Mouse (Mus musculus) layer of hippocampus, postnatal 10 days (tissue): Measurements from ENCODE around the gene Sltm. TPM values are rescaled to one million over a fixed set of nuclear protein-coding genes. Genes with fewer than 3 reads are reported as not detected.
"Not testable (repeated sequence)": the region's sequence is repeated elsewhere in the genome, so short reads cannot be mapped to it uniquely, and the experiment has no call there.

Source experiments
- DNase-seq, 2 experiments: peaks; one replicate each; pipeline ENCODE4 v3.0.0; 2021; ENCODE audit warnings: low spot score in 2 of 2
- long read RNA-seq: library from polyadenylated mRNA; stranded (forward); transcript quantifications from one replicate; pipeline ENCODE4 v2.0.0, GENCODE M21; 2023
- total RNA-seq, 2 experiments: library from RNA; stranded (reverse); gene quantifications; 2 replicates each; pipeline ENCODE4 v1.2.3; 2021

The Sltm gene
- total RNA-seq: 10 to 100 TPM; 48.4 to 60.3 TPM
- long read RNA-seq, transcript Sltm-206 (21 exons, 3,755 nt): major isoform, 5 of 22 reads
- long read RNA-seq, partial matches to known transcripts: 3 of 22 reads
- long read RNA-seq, other reads (novel, unspliced or antisense): 9 of 22 reads

GRCm38 (mm10) chr9:70542305-70543041 is at the start of gene Sltm:
TSS of gene Sltm (plus strand) at chr9:70542754.
- DNase-seq: peak; percentile 99

GRCm38 (mm10) chr9:70493038-70493437 is 49.5 kb upstream of the Sltm start:
- DNase-seq: no peak

GRCm38 (mm10) chr9:70496990-70497389 is 45.6 kb upstream of the Sltm start:
- DNase-seq: no peak

GRCm38 (mm10) chr9:70502284-70503014 is 40.1 kb upstream of the Sltm start:
- DNase-seq: no peak

GRCm38 (mm10) chr9:70503015-70503603 is 39.4 kb upstream of the Sltm start:
- DNase-seq: no peak

GRCm38 (mm10) chr9:70503626-70504041 is 38.9 kb upstream of the Sltm start, which contains the start of gene Rnf111:
TSS of gene Rnf111 (minus strand) at chr9:70503725.
- peak; percentile 94 to 98 for DNase-seq

- no peak for DNase-seq
These were observed 36.4 kb upstream of the Sltm start for GRCm38 (mm10) chr9:70506186-70506585.

GRCm38 (mm10) chr9:70506787-70507186 is 35.8 kb upstream of the Sltm start:
- DNase-seq: no peak

- DNase-seq: no peak
These were observed 32.5 kb upstream of the Sltm start for GRCm38 (mm10) chr9:70509906-70510525.

- no peak for DNase-seq
These were observed 31.5 kb upstream of the Sltm start for GRCm38 (mm10) chr9:70510998-70511583.

- DNase-seq: no peak
These were observed 30.9 kb upstream of the Sltm start for GRCm38 (mm10) chr9:70511681-70512080.

GRCm38 (mm10) chr9:70520651-70521050 is 21.9 kb upstream of the Sltm start:
- DNase-seq: no peak

GRCm38 (mm10) chr9:70523813-70524212 is 18.7 kb upstream of the Sltm start:
- DNase-seq: no peak

GRCm38 (mm10) chr9:70524366-70524765 is 18.2 kb upstream of the Sltm start:
- no peak for DNase-seq

GRCm38 (mm10) chr9:70533328-70533727 is 9.2 kb upstream of the Sltm start:
- DNase-seq: no peak

GRCm38 (mm10) chr9:70541584-70541983 is 970 bp upstream of the Sltm start:
- no peak for DNase-seq

GRCm38 (mm10) chr9:70543048-70543880 is 710 bp downstream of the Sltm start:
- DNase-seq: no peak

- no peak for DNase-seq
These were observed 1.4 kb downstream of the Sltm start for GRCm38 (mm10) chr9:70543985-70544384.

- no peak for DNase-seq
These were observed 2.3 kb downstream of the Sltm start for GRCm38 (mm10) chr9:70544831-70545230.

GRCm38 (mm10) chr9:70546576-70546975 is 4.0 kb downstream of the Sltm start:
- not testable (repeated sequence) for DNase-seq
